Mouse (Mus musculus): ENCODE results near the gene Pip5kl1. TPM values are rescaled to one million over a fixed set of nuclear protein-coding genes. Genes with fewer than 3 reads are reported as not detected.
A peak's percentile ranks its signal among the peaks of the same experiment; 100 is the strongest.

Gene Pip5kl1
- polyA plus RNA-seq, 1 experiment from 2014 or later, result 0.50 TPM

GRCm38 (mm10) chr2:32629276-32629976 lies 54.8 kb downstream of the Pip5kl1 start:
- DNase-seq (peak; percentile 87), ATAC-seq (ENCODE audit: insufficient read depth) (peak; percentile 35)
- no peak overlapping the region for H3K9ac ChIP-seq
- peak; percentile 21; the same call in 1 of the 2 replicates for TF ChIP-seq CTCF (IDR thresholded peaks at IDR 0.05; ENCODE audit: low read depth)
- peak overlapping the region; percentile 13; the same call in 1 of the 2 replicates for H3K4me2 ChIP-seq
- H3K27me3 ChIP-seq (ENCODE audit: insufficient read depth, low read length), result no peaks in the 10 kb centered on the region
- WGBS, result 41% methylated on average over 9 of the region's 9 CpGs
- no peaks in the 10 kb centered on the region for H3K36me3 ChIP-seq (ENCODE audit: insufficient read depth)
- no peak overlapping the region for H3K27ac ChIP-seq (ENCODE audit: low read depth)
- no peak overlapping the region for H3K4me3 ChIP-seq (ENCODE audit: low read depth, low read length)
- no peaks in the 10 kb centered on the region for H3K9me3 ChIP-seq (ENCODE audit: low read depth, low read length)
- peaks cover 13% of the 10 kb centered on the region; the same call in 1 of the 2 replicates for H3K4me1 ChIP-seq (ENCODE audit: insufficient read depth)

DNA sequence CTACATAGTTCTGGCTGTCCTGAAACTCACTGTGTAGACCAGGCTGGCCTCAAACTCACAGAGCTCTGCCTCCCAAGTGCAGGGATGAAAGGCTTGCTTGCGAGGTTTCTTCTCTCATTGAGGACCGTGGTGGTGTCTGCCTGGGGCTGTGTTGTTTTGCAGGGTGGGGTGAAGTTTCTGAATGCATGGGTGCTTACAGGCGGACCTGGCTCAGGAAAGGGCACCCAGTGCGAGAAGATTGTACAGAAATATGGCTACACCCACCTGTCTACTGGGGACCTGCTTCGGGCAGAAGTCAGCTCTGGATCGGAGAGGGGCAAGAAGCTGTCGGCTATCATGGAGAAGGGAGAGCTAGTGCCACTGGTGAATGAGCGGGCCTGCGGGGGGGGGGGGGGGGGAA lies 55.4 kb downstream of the Pip5kl1 start:
- Histone ChIP-seq H3K27ac (ENCODE audit: low read depth) (no peak overlapping the region), H3K4me3 (ENCODE audit: low read depth, low read length) (no peak overlapping the region), H3K27me3 (ENCODE audit: insufficient read depth, low read length) (no peaks in the 10 kb centered on the region), H3K9ac (no peak overlapping the region), H3K4me2 (no peak overlapping the region), H3K4me1 (ENCODE audit: insufficient read depth) (peaks cover 11% of the 10 kb centered on the region; the same call in 1 of the 2 replicates), H3K9me3 (ENCODE audit: low read depth, low read length) (no peaks in the 10 kb centered on the region), H3K36me3 (ENCODE audit: insufficient read depth) (no peaks in the 10 kb centered on the region)
- no peak for ATAC-seq (ENCODE audit: insufficient read depth)
- no peak for TF ChIP-seq CTCF (IDR thresholded peaks at IDR 0.05; ENCODE audit: low read depth)
- 78% methylated on average over 8 of the region's 9 CpGs for WGBS
- no peak for DNase-seq

DNA sequence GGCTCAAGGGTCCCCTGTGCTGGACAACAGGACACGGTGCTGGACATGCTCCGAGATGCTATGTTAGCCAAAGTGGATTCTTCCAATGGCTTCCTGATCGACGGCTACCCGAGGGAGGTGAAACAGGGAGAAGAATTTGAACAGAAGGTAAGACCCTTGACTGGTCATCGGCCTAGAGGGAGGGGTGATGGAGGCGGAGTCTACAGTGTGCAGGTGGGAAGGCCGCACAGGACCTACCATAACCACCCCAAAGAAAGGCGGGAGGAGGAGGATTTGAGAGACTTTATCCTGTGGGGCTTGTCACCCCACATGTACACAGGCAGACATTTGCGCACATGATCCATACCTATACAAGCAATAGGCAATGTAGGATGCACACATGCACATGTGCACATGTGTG lies 56.4 kb downstream of the Pip5kl1 start:
- no peaks in the 10 kb centered on the region for H3K36me3 ChIP-seq (ENCODE audit: insufficient read depth)
- H3K4me2 ChIP-seq, result no peak overlapping the region
- ATAC-seq (ENCODE audit: insufficient read depth) (no peak), DNase-seq (no peak)
- no peak overlapping the region for H3K9ac ChIP-seq
- H3K4me1 ChIP-seq (ENCODE audit: insufficient read depth), result peaks cover under 1% of the 10 kb centered on the region; the same call in 1 of the 2 replicates
- no peak for TF ChIP-seq CTCF (IDR thresholded peaks at IDR 0.05; ENCODE audit: low read depth)
- H3K27ac ChIP-seq (ENCODE audit: low read depth), result no peak overlapping the region
- no peaks in the 10 kb centered on the region for H3K9me3 ChIP-seq (ENCODE audit: low read depth, low read length)
- 86% methylated on average over 10 of the region's 10 CpGs for WGBS
- no peak overlapping the region for H3K4me3 ChIP-seq (ENCODE audit: low read depth, low read length)
- no peaks in the 10 kb centered on the region for H3K27me3 ChIP-seq (ENCODE audit: insufficient read depth, low read length)

DNA sequence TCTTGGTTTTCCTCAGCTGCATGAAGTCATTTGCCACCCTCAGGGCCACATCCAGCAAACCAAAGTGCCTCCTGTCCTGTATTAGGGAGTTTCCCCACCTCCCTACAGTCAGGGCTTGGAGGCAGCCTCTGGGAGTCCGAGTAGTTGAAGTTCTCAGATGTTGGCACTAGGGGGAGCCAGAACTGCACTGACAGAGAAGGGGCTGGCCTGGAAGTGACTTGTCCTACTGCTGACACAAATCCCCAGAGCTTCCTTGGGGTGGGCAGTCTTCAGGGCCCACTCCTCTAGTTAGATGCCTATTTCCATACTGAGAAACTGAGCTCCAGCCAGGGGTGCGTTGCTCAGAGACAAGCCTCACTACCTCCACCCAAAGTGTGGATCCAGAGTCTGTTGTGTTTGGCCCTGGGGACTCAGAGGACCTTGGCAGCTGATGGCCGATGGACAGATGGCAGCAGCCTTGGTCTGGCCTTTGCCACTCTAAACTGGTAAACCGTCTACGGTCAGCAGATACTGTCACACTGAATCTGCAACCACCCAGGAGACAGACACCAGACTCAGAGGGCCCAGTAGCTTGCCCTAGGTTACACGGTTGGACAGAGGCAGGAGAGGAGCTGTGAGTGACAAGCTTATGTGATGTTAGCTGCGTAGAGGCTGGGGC lies 57.3 kb downstream of the Pip5kl1 start:
- Histone ChIP-seq H3K27me3 (ENCODE audit: insufficient read depth, low read length) (no peaks in the 10 kb centered on the region), H3K9ac (no peak overlapping the region), H3K27ac (ENCODE audit: low read depth) (0 out of 2 replicates have a peak overlapping the region, but pooled peaks have one; percentile 9), H3K36me3 (ENCODE audit: insufficient read depth) (no peaks in the 10 kb centered on the region), H3K9me3 (ENCODE audit: low read depth, low read length) (no peaks in the 10 kb centered on the region), H3K4me1 (ENCODE audit: insufficient read depth) (no peaks in the 10 kb centered on the region), H3K4me3 (ENCODE audit: low read depth, low read length) (no peak overlapping the region), H3K4me2 (no peak overlapping the region)
- DNase-seq, result peak; percentile 93
- ATAC-seq (ENCODE audit: insufficient read depth), result peak; percentile 65; the same call in 1 of the 2 replicates
- TF ChIP-seq CTCF (IDR thresholded peaks at IDR 0.05; ENCODE audit: low read depth), result peak; percentile 96
- WGBS, result 46% methylated on average over 7 of the region's 7 CpGs

Other genes starting within 250 kb of the Pip5kl1 start
- 46.1 and 51.9 TPM in 2 replicates for gene Ciz1, start 222.5 kb upstream of the Pip5kl1 start, polyA plus RNA-seq (2014; fragmentation: Nextera tagmentation; extraction: Ambion mirVana)
- 14.9 and 17.5 TPM in 2 replicates for gene Dnm1, start 221.5 kb upstream of the Pip5kl1 start, polyA plus RNA-seq (2014; fragmentation: Nextera tagmentation; extraction: Ambion mirVana)
- 32.4 and 33.3 TPM in 2 replicates for gene 1110008P14Rik, start 192.9 kb upstream of the Pip5kl1 start, polyA plus RNA-seq (2014; fragmentation: Nextera tagmentation; extraction: Ambion mirVana)
- 1.6 TPM in 1 of 2 replicates, not detected in the other for gene Lcn2, start 186.5 kb upstream of the Pip5kl1 start, polyA plus RNA-seq (2014; fragmentation: Nextera tagmentation; extraction: Ambion mirVana)
- 28.0 and 28.2 TPM in 2 replicates for gene Ptges2, start 178.9 kb upstream of the Pip5kl1 start, polyA plus RNA-seq (2014; fragmentation: Nextera tagmentation; extraction: Ambion mirVana)
- gene Naif1, start 124.3 kb upstream of the Pip5kl1 start, polyA plus RNA-seq (2014; fragmentation: Nextera tagmentation; extraction: Ambion mirVana), result 5.7 and 6.5 TPM in 2 replicates
- gene Slc25a25, start 123.4 kb upstream of the Pip5kl1 start, polyA plus RNA-seq (2014; fragmentation: Nextera tagmentation; extraction: Ambion mirVana), result 16.3 and 19.5 TPM in 2 replicates
- gene Fam102a, start 39.5 kb upstream of the Pip5kl1 start, polyA plus RNA-seq (2014; fragmentation: Nextera tagmentation; extraction: Ambion mirVana), result 18.4 and 19.9 TPM in 2 replicates
- gene Dpm2, start 3.9 kb upstream of the Pip5kl1 start, polyA plus RNA-seq (2014; fragmentation: Nextera tagmentation; extraction: Ambion mirVana), result 94.9 and 98.5 TPM in 2 replicates
- 0.20 TPM in 1 of 2 replicates, not detected in the other for gene 9430097D07Rik, start 887 bp downstream of the Pip5kl1 start, polyA plus RNA-seq (2014; fragmentation: Nextera tagmentation; extraction: Ambion mirVana)
- 22.0 and 23.8 TPM in 2 replicates for gene St6galnac4, start 12.3 kb downstream of the Pip5kl1 start, polyA plus RNA-seq (2014; fragmentation: Nextera tagmentation; extraction: Ambion mirVana)
- gene St6galnac6, start 24.9 kb downstream of the Pip5kl1 start, polyA plus RNA-seq (2014; fragmentation: Nextera tagmentation; extraction: Ambion mirVana), result 8.3 and 11.1 TPM in 2 replicates
- gene Ak1, start 47.0 kb downstream of the Pip5kl1 start, polyA plus RNA-seq (2014; fragmentation: Nextera tagmentation; extraction: Ambion mirVana), result 34.3 and 35.8 TPM in 2 replicates
- gene Eng, start 71.8 kb downstream of the Pip5kl1 start, polyA plus RNA-seq (2014; fragmentation: Nextera tagmentation; extraction: Ambion mirVana), result 91.1 and 98.5 TPM in 2 replicates
- gene Fpgs, start 129.3 kb downstream of the Pip5kl1 start, polyA plus RNA-seq (2014; fragmentation: Nextera tagmentation; extraction: Ambion mirVana), result 28.4 and 32.7 TPM in 2 replicates
- gene Cdk9, start 138.3 kb downstream of the Pip5kl1 start, polyA plus RNA-seq (2014; fragmentation: Nextera tagmentation; extraction: Ambion mirVana), result 81.7 and 84.3 TPM in 2 replicates
- 37.6 and 38.8 TPM in 2 replicates for gene Sh2d3c, start 146.3 kb downstream of the Pip5kl1 start, polyA plus RNA-seq (2014; fragmentation: Nextera tagmentation; extraction: Ambion mirVana)
- 0.20 TPM in 1 of 2 replicates, not detected in the other for gene 6330409D20Rik, start 166.2 kb downstream of the Pip5kl1 start, polyA plus RNA-seq (2014; fragmentation: Nextera tagmentation; extraction: Ambion mirVana)
- gene Tor2a, start 182.4 kb downstream of the Pip5kl1 start, polyA plus RNA-seq (2014; fragmentation: Nextera tagmentation; extraction: Ambion mirVana), result 66.2 and 71.0 TPM in 2 replicates
- 0.15 and 0.33 TPM in 2 replicates for gene Ttc16, start 200.8 kb downstream of the Pip5kl1 start, polyA plus RNA-seq (2014; fragmentation: Nextera tagmentation; extraction: Ambion mirVana)
- gene Ptrh1, start 201.0 kb downstream of the Pip5kl1 start, polyA plus RNA-seq (2014; fragmentation: Nextera tagmentation; extraction: Ambion mirVana), result 2.7 and 4.4 TPM in 2 replicates
- gene Cfap157, start 209.6 kb downstream of the Pip5kl1 start, polyA plus RNA-seq (2014; fragmentation: Nextera tagmentation; extraction: Ambion mirVana), result 0.11 and 0.33 TPM in 2 replicates